In genomic region chr2:118431589-118431988, GRCm38 (mm10) we compare ENCODE assay signal across 9 mouse cellular contexts. TPM values are rescaled to one million over a fixed set of nuclear protein-coding genes. Genes with fewer than 3 reads are reported as not detected.
DNase-seq lines count a peak whose midpoint lies in the region; ATAC-seq lines count a peak whose summit lies in the region.
"Had no signal": no experiment of that assay in that cellular context is flagged by ENCODE, and none has a peak within 500 bp of the region (broad histone marks: within the 10 kb centered on the region; RNA-seq: fewer than 3 reads in every experiment).

No protein-coding gene starts in this region.

- WGBS in embryonic facial prominence, embryonic 10.5 days, result 74% methylated on average over 5 of the region's 5 CpGs
- 66% methylated on average over 5 of the region's 5 CpGs for WGBS in midbrain, embryonic 15.5 days

- peak; percentile 41 for DNase-seq in adrenal gland, adult 2 months
- DNase-seq in adrenal gland, adult 8-10 months, result no peak
- peak; percentile 50 for DNase-seq in left cerebral cortex, postnatal 4 days
- DNase-seq in left cerebral cortex, postnatal 14 days (ENCODE audit: low spot score in 2 of 2), result no peak
- DNase-seq in WW6 (ENCODE audit: low read depth, low spot score), result peak; percentile 24
- peak; percentile 41 for DNase-seq in embryonic facial prominence, embryonic 10.5 days (ENCODE audit: low spot score)
- peak; percentile 72 for DNase-seq in lung, postnatal 36 days

- no peak overlapping the region for H3K27ac ChIP-seq in embryonic facial prominence, embryonic 10.5 days (replicated peaks)
- H3K27ac ChIP-seq in midbrain, embryonic 15.5 days, result no peak overlapping the region
- H3K27ac ChIP-seq: hindbrain, embryonic 15.5 days had no signal

- no peak overlapping the region for H3K4me2 ChIP-seq in midbrain, embryonic 15.5 days
- H3K4me2 ChIP-seq: hindbrain, embryonic 15.5 days had no signal

- H3K9ac ChIP-seq in midbrain, embryonic 15.5 days, result no peak overlapping the region
- H3K9ac ChIP-seq: hindbrain, embryonic 15.5 days had no signal

- no peaks in the 10 kb centered on the region for H3K4me1 ChIP-seq in embryonic facial prominence, embryonic 10.5 days
- no peaks in the 10 kb centered on the region for H3K4me1 ChIP-seq in midbrain, embryonic 15.5 days
- H3K4me1 ChIP-seq: hindbrain, embryonic 15.5 days had no signal

- peaks cover 94% of the 10 kb centered on the region for H3K36me3 ChIP-seq in embryonic facial prominence, embryonic 10.5 days (replicated peaks)
- peaks cover 25% of the 10 kb centered on the region for H3K36me3 ChIP-seq in midbrain, embryonic 15.5 days (replicated peaks)

- no peak overlapping the region for H3K4me3 ChIP-seq in embryonic facial prominence, embryonic 10.5 days
- H3K4me3 ChIP-seq in midbrain, embryonic 15.5 days, result no peak overlapping the region
- H3K4me3 ChIP-seq: hindbrain, embryonic 15.5 days had no signal

- no peak for ATAC-seq in midbrain, embryonic 15.5 days (replicated peaks)

- H3K27me3 ChIP-seq in embryonic facial prominence, embryonic 10.5 days (replicated peaks; ENCODE audit: low read depth, poor library complexity, severe bottlenecking), result no peaks in the 10 kb centered on the region
- H3K27me3 ChIP-seq in midbrain, embryonic 15.5 days (replicated peaks), result no peaks in the 10 kb centered on the region
- H3K27me3 ChIP-seq: hindbrain, embryonic 15.5 days had no signal

- intact Hi-C loops in left cerebral cortex, postnatal 4 days (cut with DNase I), result loop anchor here (10.0 kb wide), 1 partner anchor 167 kb away; no protein-coding TSS in a partner anchor
- intact Hi-C loops in left cerebral cortex, postnatal 14 days (cut with DNase I), result no loop called here

- 0 out of 2 replicates have a peak, but pooled peaks cover 3% of the 10 kb centered on the region for H3K9me3 ChIP-seq in embryonic facial prominence, embryonic 10.5 days
- H3K9me3 ChIP-seq in midbrain, embryonic 15.5 days, result no peaks in the 10 kb centered on the region
- H3K9me3 ChIP-seq: hindbrain, embryonic 15.5 days had no signal

RNA-seq across cellular contexts. Expression of gene Eif2ak4, which starts 43.2 kb away (rescaled TPM):
- 10 to 100 TPM; 15.1 to 17.0 TPM for total RNA-seq in adrenal gland, adult 2 months (2021)
- 11.2 and 11.9 TPM in 2 replicates for polyA plus RNA-seq in adrenal gland, adult 2 months (2012; rRNA removed)
- total RNA-seq in adrenal gland, adult 8-10 months (2022), result 10 to 100 TPM; 17.1 to 32.5 (median 26.1) TPM
- total RNA-seq in left cerebral cortex, postnatal 4 days (2021), result 10 to 100 TPM; 23.1 to 26.7 TPM
- 10 to 100 TPM; 18.3 to 21.0 TPM for total RNA-seq in left cerebral cortex, postnatal 14 days (2021)
- polyA plus RNA-seq in embryonic facial prominence, embryonic 10.5 days (2016; fragmentation: Nextera tagmentation; extraction: Ambion mirVana), result 13.9 and 14.4 TPM in 2 replicates
- 8.5 and 10.0 TPM in 2 replicates for polyA plus RNA-seq in midbrain, embryonic 15.5 days (2015; fragmentation: Nextera tagmentation; extraction: Ambion mirVana)

RNA-seq across cellular contexts. Expression of gene Srp14, which starts 47.9 kb away (rescaled TPM):
- total RNA-seq in adrenal gland, adult 2 months (2021), result 100 to 1,000 TPM; 181 to 246 TPM
- 45.7 and 48.2 TPM in 2 replicates for polyA plus RNA-seq in adrenal gland, adult 2 months (2012; rRNA removed)
- 100 to 1,000 TPM; 238 to 265 (median 255) TPM for total RNA-seq in adrenal gland, adult 8-10 months (2022)
- total RNA-seq in left cerebral cortex, postnatal 4 days (2021), result 100 to 1,000 TPM; 159 to 170 TPM
- total RNA-seq in left cerebral cortex, postnatal 14 days (2021), result 100 to 1,000 TPM; 157 to 167 TPM
- 234 and 245 TPM in 2 replicates for polyA plus RNA-seq in embryonic facial prominence, embryonic 10.5 days (2016; fragmentation: Nextera tagmentation; extraction: Ambion mirVana)
- polyA plus RNA-seq in midbrain, embryonic 15.5 days (2015; fragmentation: Nextera tagmentation; extraction: Ambion mirVana), result 303 and 315 TPM in 2 replicates

RNA-seq across cellular contexts. Expression of gene Gpr176, which starts 58.4 kb away (rescaled TPM):
- total RNA-seq in adrenal gland, adult 2 months (2021), result 1 to 10 TPM; 3.2 to 3.3 TPM
- polyA plus RNA-seq in adrenal gland, adult 2 months (2012; rRNA removed), result 1.0 and 1.5 TPM in 2 replicates
- 1 to 10 TPM; 4.2 to 5.8 (median 5.0) TPM for total RNA-seq in adrenal gland, adult 8-10 months (2022)
- total RNA-seq in left cerebral cortex, postnatal 4 days (2021), result 10 to 100 TPM; 11.2 to 13.3 TPM
- 10 to 100 TPM; 11.4 to 12.5 TPM for total RNA-seq in left cerebral cortex, postnatal 14 days (2021)
- 0.16 and 0.17 TPM in 2 replicates for polyA plus RNA-seq in embryonic facial prominence, embryonic 10.5 days (2016; fragmentation: Nextera tagmentation; extraction: Ambion mirVana)
- 6.5 and 6.8 TPM in 2 replicates for polyA plus RNA-seq in midbrain, embryonic 15.5 days (2015; fragmentation: Nextera tagmentation; extraction: Ambion mirVana)

Comparison
In these comparisons a context has a peak if more than half of its experiments do, and no peak if none do; other contexts are left out.
1. DNase-seq: peak in adrenal gland, adult 2 months (single experiment), left cerebral cortex, postnatal 4 days (single experiment), WW6 (single experiment), embryonic facial prominence, embryonic 10.5 days (single experiment) and lung, postnatal 36 days (single experiment); none in adrenal gland, adult 8-10 months (single experiment) and left cerebral cortex, postnatal 14 days (0 of 2).